In genomic region chr9:72459703-72460102, GRCm38 (mm10) we compare ENCODE assay signal across 34 mouse cellular contexts.
"Had no signal": no experiment of that assay in that cellular context is flagged by ENCODE, and none has a peak within 500 bp of the region (broad histone marks: within the 10 kb centered on the region; RNA-seq: fewer than 3 reads in every experiment).

No protein-coding gene starts in this region.

- H3K36me3 ChIP-seq: hindbrain, embryonic 15.5 days had no signal

- ATAC-seq: hindbrain, embryonic 16.5 days; hindbrain, postnatal 0 days; inflammation-experienced regulatory T-cells, adult 6 months; intestine, embryonic 15.5 days; intestine, embryonic 16.5 days; intestine, postnatal 0 days had no signal

- H3K4me1 ChIP-seq: heart, embryonic 12.5 days; heart, embryonic 13.5 days; heart, embryonic 15.5 days; hindbrain, embryonic 10.5 days; hindbrain, embryonic 12.5 days; hindbrain, embryonic 13.5 days; hindbrain, embryonic 15.5 days; intestine, embryonic 15.5 days; kidney, embryonic 15.5 days had no signal

- H3K4me2 ChIP-seq: heart, embryonic 12.5 days; heart, embryonic 13.5 days; heart, embryonic 15.5 days; hindbrain, embryonic 12.5 days; hindbrain, embryonic 13.5 days; hindbrain, embryonic 14.5 days; hindbrain, embryonic 15.5 days; intestine, embryonic 15.5 days; kidney, embryonic 15.5 days had no signal

- H3K9me3 ChIP-seq: heart, embryonic 12.5 days; heart, embryonic 13.5 days; heart, embryonic 15.5 days; hindbrain, embryonic 10.5 days; hindbrain, embryonic 12.5 days; hindbrain, embryonic 13.5 days; hindbrain, embryonic 15.5 days; intestine, embryonic 15.5 days; kidney, embryonic 15.5 days had no signal

- H3K27me3 ChIP-seq: heart, embryonic 12.5 days; heart, embryonic 13.5 days; heart, embryonic 15.5 days; hindbrain, embryonic 12.5 days; hindbrain, embryonic 13.5 days; hindbrain, embryonic 15.5 days; intestine, embryonic 15.5 days; kidney, embryonic 15.5 days had no signal

- H3K4me3 ChIP-seq: heart, embryonic 12.5 days; heart, embryonic 13.5 days; heart, embryonic 15.5 days; hindbrain, embryonic 10.5 days; hindbrain, embryonic 12.5 days; hindbrain, embryonic 13.5 days; hindbrain, embryonic 15.5 days; intestine, embryonic 15.5 days; kidney, embryonic 15.5 days; layer of hippocampus, adult 2 months; left cerebral cortex, adult 2 months had no signal

- H3K9ac ChIP-seq: heart, embryonic 12.5 days; heart, embryonic 13.5 days; heart, embryonic 15.5 days; hindbrain, embryonic 12.5 days; hindbrain, embryonic 13.5 days; hindbrain, embryonic 14.5 days; hindbrain, embryonic 15.5 days; intestine, embryonic 15.5 days; kidney, embryonic 15.5 days had no signal

- DNase-seq: heart, postnatal 10 days; heart, postnatal 14 days; heart, postnatal 36 days; heart, postnatal 4 days; kidney, adult 11 months; kidney, adult 18-20 months; kidney, adult 2 months; kidney, adult 8-10 months; kidney, adult 9 months; kidney, postnatal 10 days; kidney, postnatal 14 days; kidney, postnatal 25 days; kidney, postnatal 36 days; kidney, postnatal 4 days; layer of hippocampus, adult 9-11 months; layer of hippocampus, postnatal 36 days had no signal

- H3K27ac ChIP-seq: heart, embryonic 13.5 days; heart, embryonic 15.5 days; hindbrain, embryonic 10.5 days; hindbrain, embryonic 12.5 days; hindbrain, embryonic 13.5 days; hindbrain, embryonic 14.5 days; hindbrain, embryonic 15.5 days; hindbrain, postnatal 0 days; intestine, embryonic 15.5 days; kidney, embryonic 15.5 days; kidney, postnatal 0 days; layer of hippocampus, adult 2 months; left cerebral cortex, adult 2 months had no signal
